Mouse (Mus musculus) lung, adult 2 months (tissue): ENCODE results near the gene Rtca.

Experiments
- CTCF ChIP-seq: fragments of 200-500 bp; IDR thresholded peaks from 2 replicates; pipeline ENCODE4 v1.5.1; 2011; ENCODE audit warnings: mild to moderate bottlenecking, low read length, control low read depth; ENCODE audit not compliant: insufficient read depth
- POLR2A ChIP-seq: fragments of 200-500 bp; IDR thresholded peaks from 2 replicates; pipeline ENCODE4 v1.6.1; 2011; ENCODE audit warnings: low read depth, mild to moderate bottlenecking, control low read depth, low read length, borderline replicate concordance; ENCODE audit errors: extremely low read depth

DNA sequence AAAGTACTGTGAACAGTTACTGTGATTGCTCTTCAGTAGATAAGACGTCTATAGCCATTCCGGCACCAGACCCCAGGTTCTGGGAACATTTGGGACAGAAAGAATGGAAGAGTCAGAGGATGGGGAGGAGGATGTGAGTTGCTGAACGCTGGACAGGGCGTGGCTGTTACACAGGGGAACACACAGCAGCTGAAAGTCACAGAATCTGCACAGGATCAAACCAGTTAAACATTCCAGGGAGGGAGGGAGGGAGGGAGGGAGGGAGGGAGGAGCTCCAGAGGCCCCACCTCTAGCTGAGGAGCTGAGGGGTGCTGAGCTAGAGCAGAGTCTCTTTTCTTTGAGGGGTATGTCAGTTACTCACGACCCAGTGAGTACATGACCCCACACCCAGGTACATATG lies 27.1 kb downstream of the Rtca start:
- TF ChIP-seq POLR2A = no peak
- TF ChIP-seq CTCF = no peak
